Mouse (Mus musculus): ENCODE data around the gene Sult2b1.

The Sult2b1 gene

DNA sequence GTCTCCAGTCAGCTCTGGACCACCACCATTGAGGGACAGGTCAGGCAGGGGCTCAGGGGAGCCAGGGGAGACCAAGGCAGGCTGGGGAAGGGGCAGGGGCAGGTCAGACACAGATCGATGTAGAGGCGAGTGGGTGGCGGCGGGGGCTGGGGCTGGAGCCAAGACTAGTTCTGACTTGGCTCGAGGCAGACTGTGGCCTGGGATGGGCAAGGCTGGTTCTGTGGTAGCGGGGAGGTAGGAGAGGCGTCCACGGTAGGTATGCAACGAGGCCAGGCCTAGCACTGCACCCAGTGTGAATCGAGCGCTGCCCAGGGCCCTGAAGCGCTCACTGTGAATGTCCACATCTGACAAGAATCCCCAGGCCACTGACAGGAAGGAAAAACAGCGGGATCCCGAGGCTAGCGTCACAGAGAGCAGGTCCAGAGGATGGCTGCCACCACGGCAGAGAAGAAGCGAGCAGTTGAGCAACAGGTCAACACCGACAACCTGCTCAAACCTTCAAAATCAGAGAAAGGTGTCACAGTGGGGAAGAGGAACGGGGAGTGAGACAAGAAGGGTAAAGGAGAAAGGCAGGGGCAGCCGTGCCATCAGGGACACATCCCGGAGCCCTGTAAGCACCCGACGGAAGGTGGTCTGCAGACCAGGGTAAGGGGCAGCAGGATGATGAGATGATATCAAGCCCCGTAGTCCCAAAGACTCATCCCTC, 73.0 kb downstream of the Sult2b1 start:
- no peak for DNase-seq (ENCODE audit: low spot score in 2 of 2)

DNA sequence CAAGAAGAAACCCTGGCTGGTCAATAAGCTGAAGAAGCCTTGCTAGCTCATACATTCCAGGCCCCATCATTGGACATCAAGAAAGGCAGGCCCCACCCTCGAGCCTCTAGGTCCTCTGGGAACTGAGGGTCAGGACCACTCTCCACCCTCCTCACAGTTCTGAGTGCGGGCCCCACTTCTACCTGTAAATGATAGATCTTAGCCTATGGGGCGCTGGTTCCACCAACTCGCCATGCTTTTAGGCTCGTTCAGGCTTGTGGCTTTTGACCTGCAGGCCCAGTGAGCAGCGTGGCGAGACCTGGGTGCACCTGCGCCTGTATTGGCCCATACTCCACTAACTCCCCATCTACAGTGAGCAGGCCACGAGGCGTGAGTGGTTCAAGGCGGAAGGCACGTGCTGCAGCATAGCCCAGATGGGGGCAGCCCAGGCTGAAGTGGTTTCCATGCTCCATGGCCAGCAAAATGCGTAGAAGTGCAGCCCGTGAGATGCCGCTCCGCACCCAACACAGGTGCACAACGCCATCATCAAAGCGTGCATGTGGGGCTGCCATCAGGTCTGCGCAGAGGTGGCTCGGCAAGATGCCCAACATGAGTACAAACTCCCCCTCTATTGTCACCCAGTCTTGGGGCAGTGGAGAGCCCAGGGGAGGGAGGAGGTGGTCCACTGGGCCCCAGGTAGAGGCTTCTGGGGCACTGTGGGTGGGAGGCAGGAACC, 73.8 kb downstream of the Sult2b1 start:
- no peak for DNase-seq (ENCODE audit: low spot score in 2 of 2)

DNA sequence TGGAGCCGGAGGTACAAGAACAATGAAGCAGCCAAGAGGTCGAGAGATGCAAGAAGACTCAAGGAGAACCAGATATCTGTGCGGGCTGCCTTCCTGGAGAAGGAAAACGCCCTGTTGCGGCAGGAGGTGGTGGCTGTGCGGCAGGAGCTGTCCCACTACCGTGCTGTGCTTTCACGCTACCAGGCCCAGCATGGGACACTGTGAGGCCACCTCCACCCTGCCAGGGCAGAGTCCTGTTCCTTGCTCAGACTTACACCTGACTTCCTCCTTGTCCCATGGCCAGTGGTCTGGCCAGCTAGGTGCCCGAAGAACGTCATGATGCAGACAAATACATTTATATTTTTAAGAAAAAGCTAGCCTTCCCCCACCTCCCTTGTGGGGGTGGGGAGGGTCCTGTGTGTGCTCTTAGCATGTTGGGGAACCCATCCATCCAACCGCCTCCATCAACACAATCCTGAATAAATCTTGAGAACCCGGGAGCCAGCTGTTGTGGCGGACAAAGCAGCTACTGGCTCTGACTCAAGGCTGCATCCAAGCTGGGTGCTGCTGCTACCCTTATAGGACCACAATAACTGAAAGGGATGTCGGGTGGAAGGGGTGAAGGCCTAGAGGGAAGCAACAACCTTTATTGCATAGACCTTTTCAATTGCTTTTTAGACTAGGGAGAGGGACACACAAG, 74.7 kb downstream of the Sult2b1 start:
- DNase-seq (ENCODE audit: low spot score in 2 of 2) = no peak

DNA sequence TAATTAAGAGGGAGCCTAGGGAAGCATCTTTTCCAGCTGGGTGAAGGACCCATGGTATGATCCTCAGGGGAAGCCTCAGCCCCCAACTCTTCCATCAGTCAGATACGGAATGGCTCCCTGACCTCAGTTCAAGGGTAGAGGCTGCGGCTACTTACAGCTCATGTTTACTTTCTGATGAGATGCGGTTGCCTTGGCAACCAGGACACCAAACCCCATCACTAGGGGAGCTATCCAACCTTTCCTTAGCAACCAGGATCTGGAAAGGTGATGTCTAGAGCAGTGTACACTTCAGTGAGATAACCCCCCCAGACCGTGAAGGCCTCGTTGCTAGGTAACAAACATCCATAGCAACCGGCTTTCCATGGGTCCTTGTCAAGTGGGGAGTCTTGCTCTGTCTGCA, 75.4 kb downstream of the Sult2b1 start:
- DNase-seq (ENCODE audit: low spot score in 2 of 2) = no peak

DNA sequence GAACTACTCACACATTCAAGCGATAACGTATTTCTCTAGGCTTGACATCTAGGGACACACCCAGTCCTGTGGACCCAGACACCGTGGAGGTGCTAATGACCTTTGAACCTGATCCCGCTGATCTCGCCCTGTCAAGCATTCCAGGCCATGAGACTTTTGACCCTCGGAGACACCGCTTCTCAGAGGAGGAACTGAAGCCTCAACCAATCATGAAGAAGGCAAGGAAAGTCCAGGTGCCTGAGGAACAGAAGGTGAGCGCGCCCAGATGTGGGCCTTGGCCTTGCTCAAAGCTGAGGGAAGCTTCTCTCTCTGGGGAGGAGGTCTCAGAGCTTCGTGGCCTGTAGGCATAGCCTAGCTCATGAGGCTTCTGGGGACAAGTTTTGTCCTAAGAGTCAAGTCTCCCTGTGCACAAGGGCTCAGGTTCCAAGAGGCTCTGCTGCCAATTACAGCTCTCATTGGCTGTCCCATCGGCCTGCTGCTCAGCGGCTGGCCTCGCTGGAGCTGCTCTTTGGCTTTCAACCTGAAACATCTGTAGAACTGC, 76.2 kb downstream of the Sult2b1 start:
- DNase-seq (ENCODE audit: low spot score in 2 of 2) = no peak

DNA sequence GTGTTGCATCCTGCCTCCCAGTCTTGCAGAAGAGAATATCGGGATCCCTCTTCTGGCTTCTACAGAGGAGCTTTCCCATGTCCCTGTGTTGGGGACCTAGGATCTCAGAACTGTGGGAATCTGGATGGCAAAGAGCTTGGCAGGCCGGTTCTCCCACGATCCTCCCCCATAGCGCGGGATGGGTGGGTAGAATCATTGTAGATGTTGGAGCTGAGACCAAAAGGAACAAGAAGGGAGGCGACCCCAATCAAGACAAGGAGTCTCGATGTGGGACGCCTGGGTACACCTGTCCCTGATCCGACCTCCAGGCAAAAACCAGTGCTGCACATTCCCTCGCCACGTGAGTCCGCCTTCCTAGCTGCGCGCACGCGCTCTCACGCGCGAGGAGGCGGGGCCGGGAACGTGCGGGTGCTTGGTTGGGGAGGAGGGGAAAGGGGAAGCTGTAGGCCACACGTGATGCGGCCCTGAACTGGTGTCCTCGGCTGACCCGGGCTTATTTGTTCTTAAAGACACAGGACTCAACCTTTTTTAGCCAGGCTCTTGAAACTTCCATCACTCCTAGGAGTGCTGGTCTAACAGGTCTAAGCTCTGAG, 77.0 kb downstream of the Sult2b1 start:
- DNase-seq (ENCODE audit: low spot score in 2 of 2) = peak; percentile 85 to 92

DNA sequence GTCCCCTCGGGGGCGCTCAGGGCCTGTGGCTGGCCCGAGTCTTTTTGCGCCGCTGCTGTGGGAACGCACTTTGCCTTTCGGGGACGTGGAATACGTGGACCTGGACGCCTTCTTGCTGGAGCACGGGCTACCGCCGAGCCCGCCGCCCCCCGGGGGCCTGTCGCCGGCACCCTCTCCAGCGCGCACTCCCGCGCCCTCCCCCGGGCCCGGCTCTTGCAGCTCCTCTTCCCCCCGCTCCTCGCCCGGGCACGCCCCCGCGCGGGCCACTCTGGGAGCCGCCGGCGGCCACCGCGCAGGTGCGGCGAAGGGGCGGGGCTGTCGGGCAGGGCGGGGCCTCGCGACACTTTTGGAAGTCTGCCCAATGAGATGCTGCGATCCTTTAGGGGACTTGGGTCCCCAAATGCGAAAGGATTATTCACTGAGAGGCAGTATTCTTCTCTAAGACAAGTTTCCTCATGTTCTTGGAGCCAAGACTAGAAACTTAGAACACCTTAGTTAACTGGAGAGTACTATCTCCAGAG, 77.7 kb downstream of the Sult2b1 start:
- DNase-seq (ENCODE audit: low spot score in 2 of 2) = peak; percentile 84 to 92

DNA sequence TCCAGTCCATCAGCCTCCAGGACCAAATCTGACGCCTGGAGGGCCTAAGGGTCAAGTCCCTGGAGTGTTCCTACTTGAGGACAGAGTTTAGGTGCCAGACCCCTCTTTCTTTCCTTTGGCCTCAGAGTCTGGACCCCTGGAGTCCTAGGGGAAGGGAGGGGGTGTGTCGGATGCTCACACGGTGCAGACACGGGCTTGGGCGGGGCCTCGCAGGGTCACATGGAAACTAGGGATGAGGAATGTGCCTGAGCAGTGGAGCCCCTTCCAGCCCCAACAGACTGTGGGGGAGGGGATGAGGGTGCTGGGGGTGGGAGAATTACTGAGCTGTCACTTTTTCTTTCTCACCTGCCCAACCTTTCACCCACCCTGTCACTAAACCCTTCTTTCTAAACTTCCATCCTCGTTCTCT, 78.6 kb downstream of the Sult2b1 start:
- no peak for DNase-seq (ENCODE audit: low spot score in 2 of 2)

DNA sequence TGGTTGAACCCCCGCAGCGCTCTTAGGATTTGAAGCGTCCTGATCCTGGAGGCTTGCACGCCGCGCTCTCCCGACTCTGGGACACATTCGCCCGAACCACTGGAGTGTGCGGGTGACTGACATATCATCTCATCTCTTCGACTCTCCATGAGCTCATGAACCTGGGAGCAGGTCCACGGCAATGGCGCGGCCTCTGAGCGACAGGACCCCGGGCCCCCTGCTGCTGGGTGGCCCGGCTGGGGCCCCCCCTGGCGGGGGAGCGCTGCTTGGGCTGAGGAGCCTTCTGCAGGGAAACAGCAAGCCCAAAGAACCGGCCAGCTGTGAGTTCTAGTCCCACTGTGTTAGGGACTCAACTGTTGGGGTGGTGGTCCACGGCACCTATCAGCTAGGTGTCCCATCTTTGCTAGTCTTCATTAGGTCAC, 79.0 kb downstream of the Sult2b1 start:
- no peak for DNase-seq (ENCODE audit: low spot score in 2 of 2)

DNA sequence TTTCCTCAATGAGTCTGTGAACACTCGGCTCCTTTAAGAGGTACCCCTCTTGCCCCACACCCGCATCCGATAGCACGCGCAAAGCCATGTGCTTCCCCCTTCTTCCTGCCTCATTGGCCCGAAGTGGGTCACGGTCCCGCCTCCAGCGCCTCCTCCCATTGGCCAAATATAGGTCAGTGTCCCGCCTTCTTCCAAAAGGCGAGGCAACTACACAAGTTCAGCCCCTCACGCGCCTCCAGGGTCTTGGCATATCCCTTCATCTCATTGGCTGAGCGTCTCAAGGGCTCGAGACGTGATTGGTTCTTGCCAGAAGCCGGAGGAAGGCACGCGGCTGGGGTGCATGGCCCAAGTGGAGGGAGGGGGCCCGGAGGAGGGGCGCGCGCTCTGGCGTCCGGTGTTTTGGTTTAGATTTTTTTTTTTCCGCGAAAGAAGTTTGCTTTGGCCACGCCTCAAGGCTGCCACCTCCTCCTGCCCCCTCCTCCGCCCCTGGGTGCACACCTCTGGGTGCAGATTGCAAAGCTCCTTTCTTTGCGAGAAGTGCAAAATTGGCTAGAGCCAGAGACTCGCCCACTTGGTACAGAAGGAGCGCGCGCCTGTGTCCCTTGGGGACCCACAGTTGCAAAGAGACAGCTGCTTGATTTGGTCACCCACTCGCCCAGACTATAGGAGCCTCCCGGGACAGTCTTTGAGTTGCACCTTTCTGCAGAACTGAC, 79.6 kb downstream of the Sult2b1 start, which contains the start of gene Dbp:
Gene Dbp, plus strand, starts transcription at position 359 of the 713 bp plus-strand sequence.
- DNase-seq (ENCODE audit: low spot score in 2 of 2) = peak; percentile 93

DNA sequence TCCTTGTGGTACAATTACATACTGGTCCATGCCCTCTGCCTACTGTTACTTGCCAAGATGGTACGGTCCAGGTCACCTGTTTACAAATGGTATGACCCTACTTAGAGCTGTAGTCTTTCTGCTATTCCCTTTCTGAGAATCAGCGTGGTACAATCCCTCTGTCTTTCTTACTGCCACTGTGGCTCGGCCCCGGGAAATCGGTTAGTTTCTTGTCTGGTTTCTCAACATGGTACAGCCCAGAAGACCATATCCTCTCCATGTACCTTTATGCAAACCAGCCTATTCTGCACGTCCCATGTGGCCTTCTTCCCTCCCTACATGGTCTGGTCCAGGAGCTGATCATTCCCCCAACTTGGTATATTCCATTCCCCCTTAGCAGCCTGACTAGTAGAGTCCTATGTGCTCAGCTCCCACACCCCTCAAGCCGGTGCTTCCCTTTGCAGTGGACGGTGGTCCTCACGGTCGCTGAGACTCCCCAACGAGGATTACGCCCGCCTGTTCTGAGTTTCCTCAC, 80.4 kb downstream of the Sult2b1 start:
- peak; percentile 49 to 76 for DNase-seq (ENCODE audit: low spot score in 2 of 2)

DNA sequence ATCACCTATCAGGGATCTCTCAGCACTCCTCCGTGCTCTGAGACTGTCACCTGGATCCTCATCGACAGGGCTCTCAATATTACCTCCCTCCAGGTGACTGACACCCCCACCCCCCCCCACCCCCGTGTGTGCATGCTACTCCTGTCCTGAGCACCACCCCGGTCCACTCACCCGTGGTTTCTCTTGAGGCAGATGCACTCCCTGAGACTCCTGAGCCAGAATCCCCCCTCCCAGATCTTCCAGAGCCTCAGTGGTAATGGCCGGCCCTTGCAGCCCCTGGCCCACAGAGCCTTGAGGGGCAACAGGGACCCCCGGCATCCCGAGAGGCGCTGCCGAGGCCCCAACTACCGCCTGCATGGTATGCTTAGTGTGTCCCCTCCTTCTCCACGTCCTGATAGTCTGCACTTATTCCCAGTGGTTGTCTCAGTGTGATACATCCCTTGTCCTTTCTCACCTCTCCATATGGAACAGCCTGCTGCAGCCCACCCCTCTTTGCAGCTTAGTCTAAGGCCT, 80.9 kb downstream of the Sult2b1 start:
- no peak for DNase-seq (ENCODE audit: low spot score in 2 of 2)

DNA sequence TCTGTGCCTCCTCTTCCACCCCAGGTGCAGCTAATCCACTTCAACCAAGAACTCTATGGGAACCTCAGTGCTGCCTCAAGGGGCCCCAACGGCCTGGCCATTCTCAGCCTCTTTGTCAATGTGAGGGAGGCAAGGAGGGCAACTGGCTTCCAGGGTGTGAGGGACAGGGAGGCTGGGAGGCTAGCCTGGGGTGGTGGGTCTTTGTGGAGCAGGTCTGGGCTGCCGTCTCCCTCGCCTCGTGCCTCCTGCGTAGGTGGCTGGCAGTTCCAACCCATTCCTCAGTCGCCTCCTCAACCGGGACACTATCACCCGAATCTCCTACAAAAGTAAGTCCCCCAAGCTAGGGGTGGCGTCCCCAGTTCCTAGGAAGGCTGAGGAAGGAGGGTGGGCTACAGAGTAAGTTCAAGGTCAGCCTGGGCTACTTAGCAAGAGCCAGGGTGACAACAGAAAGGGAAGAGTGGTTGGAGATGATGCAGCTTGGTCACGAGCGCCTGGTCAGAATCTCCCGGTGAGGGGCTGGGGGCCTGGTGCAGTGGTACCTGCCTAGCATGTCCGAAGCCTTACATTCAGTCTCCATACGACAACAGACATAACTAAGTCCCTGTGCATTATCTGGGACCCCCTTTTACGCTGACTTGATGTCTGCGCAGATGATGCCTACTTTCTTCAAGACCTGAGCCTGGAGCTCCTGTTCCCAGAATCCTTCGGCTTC, 81.5 kb downstream of the Sult2b1 start:
- no peak for DNase-seq (ENCODE audit: low spot score in 2 of 2)

DNA sequence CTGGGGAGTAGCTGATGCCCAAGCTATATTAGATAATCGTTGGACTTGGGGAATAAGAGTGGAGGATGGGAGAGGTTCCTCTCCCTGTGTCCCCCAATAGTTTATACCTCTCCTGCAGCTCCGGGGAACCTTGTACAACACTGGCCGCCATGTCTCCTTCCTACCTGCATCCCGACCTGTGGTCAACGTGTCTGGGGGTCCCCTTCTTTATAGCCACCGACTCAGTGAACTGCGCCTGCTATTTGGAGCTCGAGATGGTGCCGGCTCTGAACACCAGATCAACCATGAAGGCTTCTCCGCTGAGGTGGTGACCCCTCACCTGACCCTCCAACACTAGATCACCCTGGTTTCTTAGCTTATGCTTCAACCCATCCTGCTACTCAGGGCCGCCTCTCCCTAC, 82.2 kb downstream of the Sult2b1 start:
- DNase-seq (ENCODE audit: low spot score in 2 of 2) = no peak

DNA sequence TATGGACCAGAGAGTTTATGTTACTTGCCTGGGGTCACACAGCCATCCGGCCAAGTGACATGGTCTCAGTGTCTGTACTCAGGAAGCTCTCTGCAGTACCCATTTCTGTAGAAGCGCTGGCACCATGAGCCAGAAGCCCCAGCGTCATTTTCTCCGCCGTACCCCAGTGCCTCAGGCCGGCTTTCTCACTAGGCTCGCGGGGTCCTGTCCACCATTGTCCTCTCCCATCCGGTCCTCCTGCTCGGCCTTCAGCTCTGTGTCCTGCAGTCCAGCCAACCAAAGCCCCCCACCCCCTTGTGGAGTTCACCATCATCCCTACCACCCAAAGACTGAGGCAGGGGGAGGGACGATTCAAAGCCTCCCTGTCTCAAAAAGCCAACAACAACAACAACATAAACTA, 82.9 kb downstream of the Sult2b1 start:
- no peak for DNase-seq (ENCODE audit: low spot score in 2 of 2)

DNA sequence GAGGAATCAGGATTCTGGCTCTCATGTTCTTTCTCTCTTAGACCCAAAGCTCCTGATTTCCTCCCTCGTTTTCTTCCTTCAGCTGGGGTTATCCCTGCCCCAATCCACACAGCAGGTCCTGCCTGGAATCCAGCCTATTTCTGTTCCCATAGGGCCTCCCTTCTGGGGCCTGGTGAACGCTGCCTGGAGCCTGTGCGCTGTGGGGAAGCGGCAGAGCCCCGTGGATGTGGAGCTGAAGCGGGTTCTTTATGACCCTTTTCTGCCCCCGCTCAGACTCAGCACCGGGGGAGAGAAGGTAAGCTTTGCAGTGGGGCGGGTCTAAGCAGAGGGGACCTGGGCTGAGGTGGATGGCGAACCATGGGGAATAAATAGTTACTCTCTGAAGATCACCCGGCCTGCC, 83.4 kb downstream of the Sult2b1 start:
- no peak for DNase-seq (ENCODE audit: low spot score in 2 of 2)

DNA sequence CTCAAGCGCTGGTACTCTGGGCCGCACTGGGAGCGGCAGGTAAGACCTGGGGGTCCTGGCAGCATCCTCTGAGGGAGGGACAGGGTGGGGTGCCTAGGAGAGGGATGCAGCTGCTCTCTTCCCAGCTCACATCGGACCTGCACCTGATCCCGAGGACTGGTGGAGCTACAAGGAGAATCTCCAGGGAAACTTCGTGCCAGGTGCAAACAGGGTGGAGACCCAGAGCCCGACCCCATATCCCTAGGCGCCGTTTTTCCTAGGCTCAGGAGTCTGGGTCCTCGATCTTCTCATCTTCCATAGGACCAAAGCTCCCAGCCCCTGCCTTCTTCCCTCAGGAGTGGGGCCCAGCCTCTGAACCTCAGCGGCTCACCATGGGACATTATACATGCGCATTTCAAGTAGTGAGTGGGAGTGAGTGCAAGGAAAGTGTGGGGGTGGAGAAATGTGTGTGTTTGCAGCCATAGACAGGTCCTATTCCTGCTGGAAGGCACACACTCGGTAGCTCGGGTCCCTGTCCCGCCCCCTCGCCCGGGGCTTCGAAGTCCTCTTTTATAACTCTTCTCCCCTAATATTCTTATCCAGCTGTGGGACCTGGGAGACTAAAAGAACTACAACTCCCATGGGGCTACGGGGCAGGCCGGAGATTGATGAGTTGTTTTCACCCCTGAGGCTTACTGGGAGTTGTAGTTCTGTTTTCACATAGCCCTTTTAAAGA, 84.0 kb downstream of the Sult2b1 start:
- DNase-seq (ENCODE audit: low spot score in 2 of 2) = peak in 1 of 2 experiments; percentile 59

DNA sequence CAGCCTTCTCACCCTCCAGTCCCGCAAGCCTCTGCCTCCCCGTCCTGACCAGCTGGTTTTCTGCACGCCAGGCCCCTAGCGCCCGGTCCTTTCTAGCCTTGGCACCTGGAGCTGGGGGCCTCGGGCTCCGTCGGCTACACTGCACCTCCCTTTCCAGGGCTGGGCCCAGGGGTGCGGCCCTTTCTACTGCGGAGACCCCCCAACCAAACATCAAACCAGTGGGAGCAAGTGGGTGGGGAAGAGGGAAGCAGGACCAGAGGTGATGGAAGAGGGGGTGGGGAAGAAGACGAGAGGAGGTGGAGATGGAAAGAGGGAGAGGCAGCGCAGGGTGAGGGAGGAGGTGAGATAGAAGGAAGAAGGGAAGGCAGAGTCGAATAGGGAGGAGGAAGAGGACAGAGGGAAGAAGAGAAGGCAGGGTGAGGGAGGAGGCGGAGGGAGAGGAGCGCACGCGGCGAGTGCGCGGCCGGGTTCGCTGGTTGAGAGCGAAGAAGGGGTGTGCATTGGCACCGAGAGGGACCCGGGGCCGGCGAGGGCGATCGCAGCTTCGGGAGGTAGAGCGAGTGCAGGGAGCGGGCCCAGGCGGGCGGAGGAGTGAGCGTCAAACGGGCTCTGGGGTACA, 84.8 kb downstream of the Sult2b1 start, which contains the start of gene Car11:
Gene Car11, plus strand, starts transcription at position 321 of the 619 bp plus-strand sequence.
- no peak for DNase-seq (ENCODE audit: low spot score in 2 of 2)

DNA sequence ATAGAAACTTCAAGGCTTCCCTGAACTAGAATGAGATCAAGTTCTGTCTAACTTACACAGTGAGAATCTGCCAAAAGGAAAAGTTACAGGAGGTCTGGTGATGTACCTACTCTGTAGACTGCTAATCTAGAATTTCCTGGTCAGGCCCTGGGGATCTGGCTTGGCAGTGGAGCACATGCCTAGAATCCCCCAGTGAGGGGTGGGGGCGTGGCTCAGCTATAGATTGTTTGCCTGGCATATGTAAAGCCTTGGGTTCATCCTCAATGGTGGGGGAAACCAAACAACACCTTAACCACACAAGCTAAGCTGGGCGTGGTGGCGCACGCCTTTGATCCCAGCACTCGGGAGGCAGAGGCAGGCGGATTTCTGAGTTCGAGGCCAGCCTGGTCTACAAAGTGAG, 86.6 kb downstream of the Sult2b1 start:
- no peak for DNase-seq (ENCODE audit: low spot score in 2 of 2)

Measured in spleen, postnatal 4 days (tissue).